Mouse (Mus musculus) thymus, postnatal 4 days (tissue): ENCODE measurements at regions not wholly inside any gene's neighbourhood (a gene's known extent, or its start where the extent isn't known, plus 50 kb on each side); places are given as distances from the start of the nearest gene placed in this dataset.
"Not testable (repeated sequence)": the region's sequence is repeated elsewhere in the genome, so short reads cannot be mapped to it uniquely, and the experiment has no call there.

ENCODE experiments used
- DNase-seq: peaks from one replicate; pipeline ENCODE4 v3.0.0; 2021

- no peak for DNase-seq
These were observed 106.2 kb downstream of the Sec31a start for GRCm38 (mm10) chr5:100309807-100310165.

- DNase-seq = no peak
These were observed 106.8 kb downstream of the Sec31a start for GRCm38 (mm10) chr5:100309071-100309806.

- DNase-seq = no peak
These were observed 111.6 kb downstream of the Sec31a start for GRCm38 (mm10) chr5:100304403-100304802.

- no peak for DNase-seq
These were observed 113.8 kb downstream of the Sec31a start for GRCm38 (mm10) chr5:100302068-100302775.

DNA sequence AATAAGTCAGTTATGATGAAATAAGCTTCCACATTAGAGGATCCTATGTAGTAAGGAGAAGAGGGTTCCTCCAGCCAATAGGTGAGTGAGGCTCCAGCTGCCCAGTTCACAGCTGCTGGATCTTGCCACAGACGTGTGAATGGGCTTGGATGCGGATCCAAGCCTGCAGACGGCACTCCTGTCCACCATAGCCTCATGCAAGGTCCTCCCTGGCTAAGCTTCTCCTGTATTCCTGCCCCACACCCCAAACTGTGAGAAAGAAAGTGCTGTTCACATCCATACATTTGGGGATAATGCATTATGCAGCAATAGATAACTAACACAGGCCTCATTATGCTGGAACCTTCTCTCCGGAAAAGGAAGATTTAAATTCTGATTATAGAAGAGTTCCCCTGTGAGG, 116.9 kb downstream of the Sec31a start:
- DNase-seq = no peak

DNA sequence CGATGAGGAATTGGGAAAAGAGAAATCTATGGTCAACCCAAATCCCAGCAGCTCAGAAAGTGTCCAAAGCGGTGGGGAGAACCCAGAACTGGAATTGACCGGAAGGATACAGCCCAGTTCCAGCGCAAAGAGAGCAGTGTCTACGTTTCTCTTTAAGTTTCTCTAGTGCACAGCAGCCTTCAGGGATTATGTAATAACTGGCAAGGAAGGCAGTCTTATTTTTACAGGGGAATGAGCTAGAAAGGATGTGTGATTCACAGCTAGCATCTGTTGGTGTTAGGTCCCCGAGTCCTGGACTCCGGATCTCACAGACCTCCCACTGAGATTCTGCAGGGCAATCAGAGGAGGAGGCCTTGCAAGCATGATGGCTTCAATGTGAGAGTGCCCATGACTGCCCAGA, 121.8 kb downstream of the Sec31a start:
- no peak for DNase-seq

DNA sequence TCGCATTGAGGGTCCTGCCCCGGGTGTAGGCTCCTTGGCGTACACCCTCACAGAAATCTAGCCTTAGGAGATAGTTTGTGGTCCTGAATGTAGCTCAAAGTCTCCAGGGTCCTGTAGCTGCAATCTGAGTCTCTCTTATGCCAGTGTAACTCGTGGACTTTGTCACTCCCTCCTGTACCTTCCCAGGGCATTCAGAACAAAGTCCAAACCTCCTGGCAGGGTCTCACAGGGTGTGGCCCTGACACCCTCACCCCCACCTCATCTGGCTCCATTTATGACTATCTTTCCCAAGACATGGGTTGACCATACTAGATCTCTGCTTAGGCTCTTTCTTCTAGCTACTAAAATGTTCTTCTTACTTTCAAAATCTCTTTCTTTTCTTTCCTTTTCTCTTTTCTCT, 120.6 kb upstream of the Tmem150c start:
- DNase-seq = no peak

GRCm38 (mm10) chr5:100279474-100279873, 119.9 kb upstream of the Tmem150c start:
- DNase-seq = no peak

DNA sequence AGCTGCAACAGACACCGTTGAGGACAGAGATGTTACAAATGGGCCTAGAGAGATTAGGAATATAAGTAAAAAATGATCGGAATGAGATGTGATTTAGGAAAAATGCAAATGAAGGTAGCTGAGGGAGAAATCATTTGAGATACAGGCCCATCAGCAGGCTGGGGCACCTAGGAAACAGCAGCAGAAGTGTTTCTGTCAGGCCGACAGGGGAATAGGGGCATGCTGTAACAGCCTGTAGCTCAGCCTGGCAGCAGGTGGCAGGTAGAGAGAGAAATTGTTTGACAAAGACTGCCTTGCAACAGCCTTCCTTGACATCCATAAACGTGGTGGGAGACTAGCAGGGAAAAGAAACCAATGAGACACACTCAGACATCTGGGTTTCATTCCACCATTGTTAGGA, 115.1 kb upstream of the Tmem150c start:
- DNase-seq = no peak

GRCm38 (mm10) chr5:100271975-100272374, 112.4 kb upstream of the Tmem150c start:
- DNase-seq = not testable (repeated sequence)

- DNase-seq = no peak
These were observed 111.5 kb upstream of the Tmem150c start for GRCm38 (mm10) chr5:100270841-100271686.

GRCm38 (mm10) chr5:100268111-100268878, 108.7 kb upstream of the Tmem150c start:
- DNase-seq = no peak

DNA sequence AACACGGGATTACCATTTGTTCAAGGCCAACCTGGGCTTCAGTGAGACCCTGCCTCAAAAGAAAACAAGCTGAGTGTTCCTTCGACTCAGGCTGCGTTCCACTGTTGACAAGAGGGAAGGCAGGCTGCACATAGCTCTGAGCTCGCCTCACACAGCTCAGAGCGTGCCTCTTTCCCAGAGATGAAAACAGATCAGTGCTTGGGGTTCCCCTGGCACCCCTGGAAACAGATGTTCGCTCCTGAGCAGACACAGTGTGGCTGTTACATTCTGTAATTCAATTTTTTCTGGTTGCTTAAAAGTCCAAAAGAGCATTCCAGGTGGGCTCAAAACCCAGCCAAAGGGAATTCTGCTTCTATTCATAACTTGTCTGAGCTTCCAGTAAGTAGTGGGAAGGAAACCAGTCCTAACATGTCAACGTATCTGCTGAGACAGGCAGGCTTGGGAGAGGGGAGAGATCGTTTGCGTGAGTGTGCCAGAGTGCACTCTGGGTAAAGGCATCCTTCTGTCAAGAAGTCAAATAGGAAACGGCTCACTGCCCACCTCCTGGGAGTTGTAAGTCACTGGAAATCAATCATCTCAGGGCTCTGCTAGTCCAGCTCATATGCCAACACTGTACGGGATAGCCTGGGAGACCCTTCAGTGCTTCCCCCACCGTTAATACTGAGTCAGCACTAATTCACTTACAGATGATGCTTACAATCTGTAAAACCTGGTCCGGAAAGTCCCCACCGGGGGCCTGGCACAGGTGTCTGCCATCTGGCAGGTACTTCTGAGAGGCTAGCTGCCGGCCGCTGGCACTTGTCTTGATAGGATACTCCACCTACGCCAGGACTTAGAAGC, 107.3 kb upstream of the Tmem150c start:
- no peak for DNase-seq

- no peak for DNase-seq
These were observed 100.4 kb upstream of the Tmem150c start for GRCm38 (mm10) chr5:100259803-100260693.

DNA sequence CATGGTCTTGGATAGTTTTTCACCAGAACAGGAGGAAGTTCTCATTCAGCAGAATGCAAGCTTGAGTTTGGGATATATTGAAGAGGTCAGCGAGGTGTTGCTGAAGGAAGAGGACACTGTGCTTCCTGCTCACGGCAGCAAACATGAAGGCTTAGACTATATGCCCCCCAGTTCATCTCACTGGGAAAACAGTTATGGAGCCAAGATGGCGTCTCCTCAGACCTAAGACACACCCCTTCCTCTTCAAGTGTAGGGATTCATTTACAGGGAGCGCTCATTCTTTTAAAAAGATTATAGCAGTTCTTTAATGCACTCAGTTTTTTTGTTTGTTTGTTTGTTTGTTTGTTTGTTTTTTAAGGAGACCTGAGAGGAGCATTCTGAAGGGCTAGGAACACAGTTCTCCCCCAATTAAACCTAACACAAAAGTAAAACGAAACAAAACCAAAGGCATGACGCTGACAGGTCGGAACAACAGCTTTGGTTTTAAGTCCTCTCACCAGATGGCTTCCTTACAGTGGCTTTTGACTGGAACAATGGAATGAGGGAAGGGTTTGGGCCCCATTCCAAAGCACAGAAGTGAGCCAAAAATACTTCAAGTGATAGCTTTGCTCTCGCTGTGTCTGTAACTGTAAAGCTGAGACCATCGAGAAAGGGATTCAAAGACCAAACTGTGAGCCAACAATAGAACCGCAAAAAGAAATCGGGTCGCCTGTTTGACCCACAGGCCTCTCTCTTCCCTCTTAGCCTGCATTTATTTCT, 99.5 kb upstream of the Tmem150c start:
- DNase-seq = no peak

- DNase-seq = no peak
These were observed 95.7 kb upstream of the Tmem150c start for GRCm38 (mm10) chr5:100255276-100255675.

DNA sequence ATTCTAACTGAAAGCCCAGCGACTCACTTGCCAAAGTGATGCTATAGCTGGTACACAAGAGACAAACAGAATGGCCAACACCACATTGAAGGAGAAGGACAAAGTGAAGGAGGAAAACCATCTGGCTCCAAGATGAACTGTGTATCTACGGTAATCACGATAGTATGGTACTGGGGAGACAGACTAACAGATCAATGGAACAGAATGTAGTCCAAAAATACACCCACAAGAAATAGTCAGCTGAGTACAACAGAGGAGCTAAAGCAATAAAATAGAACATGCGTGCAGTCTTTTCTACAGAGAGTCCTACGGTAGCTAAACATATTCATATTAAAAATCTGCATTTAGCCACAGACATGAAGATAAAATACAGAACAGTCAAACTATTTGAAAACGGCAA, 92.4 kb upstream of the Tmem150c start:
- no peak for DNase-seq

DNA sequence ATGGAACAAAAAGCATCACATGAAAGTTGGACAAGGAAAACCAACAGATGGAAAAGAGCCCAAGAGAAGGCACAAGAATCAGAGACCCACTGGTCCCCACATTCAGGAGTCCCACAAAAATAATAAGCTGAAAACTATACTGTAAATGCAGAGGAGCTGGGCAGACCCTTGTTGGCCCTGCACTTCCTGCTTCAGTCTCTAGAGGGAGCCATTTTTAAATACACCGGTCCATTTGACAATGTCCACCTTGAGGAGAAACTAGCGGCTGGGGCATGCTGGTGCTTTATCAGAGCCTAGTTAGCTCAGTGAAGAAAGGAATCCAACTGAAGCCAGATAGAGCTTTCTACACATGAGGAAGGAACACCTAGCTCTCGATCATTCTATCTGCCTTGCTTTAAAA, 90.1 kb upstream of the Tmem150c start:
- DNase-seq = peak; percentile 59

GRCm38 (mm10) chr5:100248611-100249010, 89.0 kb upstream of the Tmem150c start:
- DNase-seq = no peak

DNA sequence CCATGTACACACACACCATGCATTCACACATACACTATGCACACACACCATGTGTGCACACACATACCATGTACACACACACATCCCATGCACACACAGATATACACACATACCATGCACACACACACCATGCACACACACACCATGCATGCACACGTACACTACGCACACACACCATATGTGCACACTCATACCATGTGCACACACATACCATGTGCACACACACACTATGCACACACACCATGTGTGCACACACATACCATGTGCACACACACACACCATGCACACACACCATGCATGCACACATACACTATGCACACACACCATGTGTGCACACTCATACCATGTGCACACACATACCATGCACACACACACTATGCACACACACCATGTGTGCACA, 87.1 kb upstream of the Tmem150c start:
- DNase-seq = no peak
